Mouse (Mus musculus) heart, postnatal 10 days (tissue): ENCODE results near the gene Lpcat2. TPM values are rescaled to one million over a fixed set of nuclear protein-coding genes. Genes with fewer than 3 reads are reported as not detected.
A peak's percentile ranks its signal among the peaks of the same experiment; 100 is the strongest.
"Not testable (repeated sequence)": the region's sequence is repeated elsewhere in the genome, so short reads cannot be mapped to it uniquely, and the experiment has no call there.

Source experiments
- DNase-seq, 2 experiments: peaks; one replicate each; pipeline ENCODE4 v3.0.0; 2021
- intact Hi-C: fragments of 180-260 bp; cut with DNase I; formaldehyde crosslinking; loops from one replicate; pipeline ENCODE4 v1.15.1; 2025
- total RNA-seq, 2 experiments: library from RNA; stranded (reverse); gene quantifications; 2 replicates each; pipeline ENCODE4 v1.2.3; 2021

Gene Lpcat2
- total RNA-seq, 2 experiments from 2014 or later, result 1.9 to 2.5 TPM

DNA sequence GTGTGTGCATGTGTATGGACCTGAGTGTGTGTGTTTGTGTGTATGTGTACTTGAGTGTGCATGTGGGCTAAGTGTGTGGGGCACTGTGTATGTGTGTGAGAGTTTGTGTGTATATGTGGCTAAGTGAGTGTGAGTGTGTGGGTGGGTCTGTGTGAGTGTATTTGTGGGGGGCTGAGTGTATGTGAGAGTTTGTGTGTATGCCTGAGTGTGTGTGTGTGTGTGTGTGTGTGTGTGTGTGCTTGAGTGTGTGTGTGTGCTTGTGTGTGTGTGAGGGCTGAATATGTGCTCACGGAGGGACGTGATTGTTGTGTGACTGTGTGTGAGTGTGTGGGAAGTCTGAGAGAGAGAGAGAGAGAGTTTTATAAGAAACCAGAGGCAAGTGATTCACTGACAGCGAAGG lies 3.8 kb upstream of the Lpcat2 start:
- intact Hi-C loops, result no loop called here
- DNase-seq, result no peak

DNA sequence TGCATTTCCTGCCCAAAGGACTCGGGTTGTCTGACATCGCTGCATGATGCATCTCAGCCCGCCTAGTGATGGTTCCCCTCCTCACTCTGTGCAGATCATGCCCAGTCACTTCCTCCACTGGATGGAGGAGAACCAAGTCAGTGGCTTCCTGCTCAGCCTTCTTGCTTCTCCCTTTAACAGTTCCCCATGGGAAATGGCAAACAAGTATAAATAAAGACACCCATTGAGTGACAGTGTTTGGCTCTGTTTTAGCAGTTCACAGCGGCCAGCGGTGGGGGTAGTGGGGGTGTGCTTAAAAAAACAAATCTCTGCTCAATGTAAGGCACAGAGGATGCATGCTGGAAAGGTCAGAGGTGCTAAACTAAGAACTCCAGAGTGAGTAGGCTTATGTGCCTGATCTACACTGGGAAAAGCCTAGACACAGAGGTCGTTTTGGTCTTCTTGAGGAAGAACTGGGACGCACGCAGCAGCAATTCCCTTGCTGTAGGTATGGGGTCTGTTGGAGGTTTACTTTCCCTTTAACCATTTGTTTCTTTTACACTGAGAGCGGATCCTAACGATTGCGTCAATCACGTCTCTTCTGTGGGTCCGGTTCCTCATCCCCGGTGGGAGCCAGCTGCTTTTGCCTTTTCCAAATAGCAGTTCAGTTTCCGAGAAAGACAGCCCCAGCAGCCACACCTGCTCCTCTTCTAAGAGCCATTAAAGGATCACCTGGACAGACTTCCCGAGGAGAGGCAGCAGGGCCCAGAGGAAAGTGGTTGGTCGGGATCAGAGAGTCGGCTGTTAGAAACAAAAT lies 1.8 kb upstream of the Lpcat2 start:
- no peak for DNase-seq
- intact Hi-C loops, result no loop called here

DNA sequence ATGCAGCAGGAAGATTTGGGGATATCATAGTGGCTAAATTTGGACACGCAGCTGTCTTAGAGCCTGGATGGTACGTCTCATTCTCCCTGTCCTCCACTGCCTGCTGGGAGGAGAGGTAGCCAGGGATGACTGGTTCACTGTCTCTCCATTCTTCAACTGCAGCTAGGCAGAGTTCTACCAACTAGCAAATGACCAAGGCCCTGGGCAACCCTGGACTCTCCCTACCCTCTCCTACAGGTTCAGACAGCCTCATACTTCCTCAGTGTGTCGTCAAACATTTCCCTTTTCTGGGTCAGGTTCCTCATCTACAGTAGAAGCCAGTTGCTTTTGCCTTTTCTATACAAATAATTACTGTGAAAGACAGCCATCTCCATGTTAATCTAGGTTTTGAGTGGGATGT lies 466 bp upstream of the Lpcat2 start:
- intact Hi-C loops, result no loop called here
- DNase-seq, result no peak

GRCm38 (mm10) chr8:92856273-92856986 lies 1.3 kb downstream of the Lpcat2 start:
- DNase-seq, result no peak
- intact Hi-C loops, result no loop called here

GRCm38 (mm10) chr8:92858475-92859182 lies 3.5 kb downstream of the Lpcat2 start:
- intact Hi-C loops, result no loop called here
- DNase-seq, result no peak

GRCm38 (mm10) chr8:92861977-92862376 lies 6.8 kb downstream of the Lpcat2 start:
- DNase-seq, result no peak

DNA sequence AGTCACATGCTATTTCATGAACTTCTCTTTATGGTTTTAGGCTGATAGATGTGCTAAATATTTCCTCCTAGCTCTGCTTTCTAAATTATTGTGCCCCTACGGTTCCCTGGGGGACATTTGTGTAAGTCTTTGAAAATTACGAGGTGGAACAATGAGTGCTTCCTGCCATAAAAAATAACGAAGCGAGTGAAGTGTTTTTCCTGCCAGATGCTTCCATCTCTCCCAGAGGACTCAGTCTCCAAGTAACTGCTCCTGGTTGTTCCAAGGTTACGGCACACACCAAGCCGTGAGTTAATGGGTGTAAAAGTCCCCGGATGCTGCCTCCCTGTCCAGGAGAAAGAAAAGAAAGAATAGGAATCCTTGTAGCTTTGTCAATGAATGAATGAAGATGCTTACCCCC lies 15.1 kb downstream of the Lpcat2 start:
- intact Hi-C loops, result no loop called here

More at GRCm38 (mm10) chr8:92861977-92862376, 6.8 kb downstream of the Lpcat2 start:
- intact Hi-C loops, result no loop called here

GRCm38 (mm10) chr8:92872063-92872759 lies 17.1 kb downstream of the Lpcat2 start:
- DNase-seq, result no peak
- intact Hi-C loops, result no loop called here

More for the DNA sequence above, 15.1 kb downstream of the Lpcat2 start:
- DNase-seq, result peak; percentile 5 to 20

- DNase-seq, result no peak
- intact Hi-C loops, result no loop called here
Measured at GRCm38 (mm10) chr8:92875795-92876194, 20.7 kb downstream of the Lpcat2 start.

DNA sequence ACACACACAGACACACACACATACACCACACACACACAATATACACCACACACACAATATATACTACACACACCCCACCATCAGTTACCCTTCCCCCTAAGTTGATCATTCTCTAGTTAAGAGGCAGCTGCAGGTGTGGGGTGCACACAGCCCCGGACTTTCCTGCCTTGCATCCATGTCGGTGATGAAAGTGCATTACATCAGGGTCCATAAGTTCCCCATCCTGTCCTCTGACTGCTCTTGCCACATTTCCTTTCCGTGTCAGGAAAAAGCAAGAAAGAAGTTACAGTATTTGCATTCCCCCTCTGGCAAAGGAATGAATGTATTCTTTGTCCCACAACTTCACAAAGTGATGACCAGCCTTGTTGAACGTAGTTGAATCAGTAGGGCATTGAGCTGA lies 26.1 kb downstream of the Lpcat2 start:
- no peak for DNase-seq
- intact Hi-C loops, result no loop called here

GRCm38 (mm10) chr8:92883771-92884170 lies 28.6 kb downstream of the Lpcat2 start:
- peak; percentile 37 to 39 for DNase-seq
- intact Hi-C loops, result loop anchor here (1.0 to 2.0 kb wide), 2 partner anchors 65 to 115 kb away; no protein-coding TSS in a partner anchor

GRCm38 (mm10) chr8:92892216-92892615 lies 37.1 kb downstream of the Lpcat2 start:
- intact Hi-C loops, DNase-seq: not testable (repeated sequence)

DNA sequence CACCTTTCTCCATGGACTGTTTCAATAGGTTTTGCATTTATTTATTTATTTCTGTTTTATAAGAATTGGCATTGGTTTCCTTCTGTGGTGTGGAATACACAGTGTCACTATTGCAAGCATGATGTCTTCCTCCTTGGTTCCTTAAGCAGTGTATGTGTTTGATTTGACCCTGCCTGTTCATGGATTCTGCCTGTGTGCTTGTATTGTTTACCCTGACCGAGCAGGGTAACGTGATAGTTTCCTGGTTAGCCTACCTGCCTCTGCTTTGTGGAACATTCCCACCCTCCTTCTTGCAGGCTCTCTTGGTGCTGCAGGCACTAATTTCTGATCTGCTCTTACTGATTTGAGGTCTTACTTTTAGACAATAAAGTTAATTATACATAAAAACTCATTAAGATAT lies 38.7 kb downstream of the Lpcat2 start:
- intact Hi-C loops, result no loop called here
- DNase-seq, result no peak

DNA sequence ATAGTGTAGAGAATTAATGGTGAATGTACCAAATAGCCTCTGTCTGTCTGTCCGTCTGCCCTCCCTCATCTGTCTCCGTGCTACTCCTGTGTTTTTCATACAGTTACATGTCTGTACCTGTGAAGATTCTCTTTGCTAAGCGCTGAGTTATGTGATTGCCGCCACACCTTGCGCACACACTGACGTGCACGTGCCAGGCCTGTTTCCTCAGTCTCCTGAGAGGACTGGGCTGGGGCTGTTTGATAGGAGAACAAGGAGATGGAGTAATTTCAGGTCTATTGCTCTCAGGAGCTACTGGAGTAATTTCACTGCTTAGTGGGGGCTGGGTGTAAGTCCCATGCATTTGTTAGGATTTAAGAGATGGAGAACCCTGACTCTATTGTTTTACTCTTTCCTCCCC lies 39.9 kb downstream of the Lpcat2 start:
- intact Hi-C loops, result no loop called here
- no peak for DNase-seq

GRCm38 (mm10) chr8:92896056-92896455 lies 40.9 kb downstream of the Lpcat2 start:
- DNase-seq, result no peak
- intact Hi-C loops, result no loop called here

GRCm38 (mm10) chr8:92896611-92897010 lies 41.5 kb downstream of the Lpcat2 start:
- intact Hi-C loops, result no loop called here
- DNase-seq, result peak; percentile 17 to 27

- no peak for DNase-seq
- intact Hi-C loops, result no loop called here
Measured at GRCm38 (mm10) chr8:92897794-92898193, 42.7 kb downstream of the Lpcat2 start.

DNA sequence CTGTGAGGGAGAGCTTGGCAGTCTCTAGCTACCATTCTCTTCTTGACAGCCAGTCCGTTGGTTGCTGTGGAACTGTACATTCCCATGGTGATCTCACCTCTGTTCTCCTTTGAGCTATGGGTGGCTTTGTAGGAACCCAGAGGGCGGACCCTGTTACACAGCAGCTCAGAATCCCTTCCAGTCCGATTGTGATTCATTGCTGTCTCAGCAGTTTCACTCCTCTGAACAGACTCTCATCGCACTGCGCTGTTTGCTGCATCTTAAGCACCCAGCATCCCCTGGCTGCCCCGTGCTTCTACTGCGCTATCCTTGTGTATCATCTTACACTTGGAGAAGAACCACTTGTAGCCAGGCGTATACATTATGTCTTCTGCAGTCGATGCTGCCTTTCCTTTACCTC lies 44.5 kb downstream of the Lpcat2 start:
- intact Hi-C loops, result no loop called here
- no peak for DNase-seq

GRCm38 (mm10) chr8:92901107-92901506 lies 46.0 kb downstream of the Lpcat2 start, which contains the start of gene Capns2:
TSS of gene Capns2 (plus strand) at chr8:92901407.
- intact Hi-C loops, result no loop called here
- DNase-seq, result no peak

DNA sequence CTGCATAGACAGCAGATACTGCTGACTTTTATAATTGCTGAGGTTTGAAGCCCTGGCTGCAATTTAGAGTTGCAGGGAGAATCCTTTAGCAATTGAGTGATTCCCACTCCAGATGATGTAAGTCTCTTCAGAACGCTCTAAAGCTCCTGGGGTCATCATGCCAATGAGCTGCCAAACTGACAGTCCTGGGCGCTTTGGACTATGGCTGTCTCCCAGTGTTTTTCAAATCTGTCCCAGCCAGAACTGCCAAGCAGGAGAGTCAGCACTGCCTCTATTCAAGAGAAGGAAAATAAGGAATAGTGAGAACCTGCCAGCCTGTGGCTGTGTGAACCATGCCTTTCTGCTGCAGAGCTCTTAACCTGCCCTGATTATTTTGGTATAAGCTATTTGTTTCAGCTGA lies 47.8 kb downstream of the Lpcat2 start:
- peak; percentile 11 to 34 for DNase-seq
- intact Hi-C loops, result no loop called here
